Mouse (Mus musculus) forebrain, embryonic 13.5 days (tissue): ENCODE data around the gene Bcam. TPM values are rescaled to one million over a fixed set of nuclear protein-coding genes. Genes with fewer than 3 reads are reported as not detected.

Experiments used
- ATAC-seq: fragments of 200-750 bp; cut with Nextera tagmentation; 2 replicates; pipeline ENCODE4 v1.8.0; 2017
- H3K27ac ChIP-seq: fragments of 300-500 bp; sonication (generic); 2 replicates; pipeline ENCODE4 v1.5.1; 2015; ENCODE audit warnings: inconsistent platforms, mild to moderate bottlenecking, moderate library complexity
- H3K27me3 ChIP-seq: fragments of 300-500 bp; sonication (generic); 2 replicates; pipeline ENCODE4 v1.6.1; 2015; ENCODE audit warnings: mild to moderate bottlenecking, inconsistent platforms
- H3K36me3 ChIP-seq: fragments of 300-500 bp; sonication (generic); 2 replicates; pipeline ENCODE4 v1.6.1; 2015; ENCODE audit warnings: mild to moderate bottlenecking, inconsistent platforms; ENCODE audit not compliant: poor library complexity, severe bottlenecking
- H3K4me1 ChIP-seq: fragments of 300-500 bp; sonication (generic); 2 replicates; pipeline ENCODE4 v1.6.1; 2015; ENCODE audit warnings: inconsistent platforms
- H3K4me2 ChIP-seq: fragments of 300-500 bp; sonication (generic); 2 replicates; pipeline ENCODE4 v1.6.1; 2015; ENCODE audit warnings: inconsistent platforms, mild to moderate bottlenecking, moderate library complexity
- H3K4me3 ChIP-seq: fragments of 300-500 bp; sonication (generic); 2 replicates; pipeline ENCODE4 v1.5.1; 2015; ENCODE audit warnings: mild to moderate bottlenecking, inconsistent platforms
- H3K9ac ChIP-seq: fragments of 300-500 bp; sonication (generic); 2 replicates; pipeline ENCODE4 v1.6.1; 2015; ENCODE audit warnings: mild to moderate bottlenecking, inconsistent platforms
- H3K9me3 ChIP-seq: fragments of 300-500 bp; sonication (generic); replicated peaks from 2 replicates; pipeline ENCODE4 v1.6.1; 2016; ENCODE audit warnings: inconsistent platforms
- WGBS: fragments of 180-500 bp; shearing (Covaris S2); methylation state at CpG from one replicate; pipeline ENCODE4 v1.1.7; 2015; 5-methylcytosine and 5-hydroxymethylcytosine counted together
- polyA plus RNA-seq: library from polyadenylated mRNA; unstranded; fragments of >200 nt; fragmentation: Nextera tagmentation; extraction: Ambion mirVana; gene quantifications from 2 replicates; pipeline ENCODE4 v1.2.1, GENCODE M21; 2015

Gene Bcam
- polyA plus RNA-seq, 1 experiment from 2014 or later: 4.4 TPM

DNA sequence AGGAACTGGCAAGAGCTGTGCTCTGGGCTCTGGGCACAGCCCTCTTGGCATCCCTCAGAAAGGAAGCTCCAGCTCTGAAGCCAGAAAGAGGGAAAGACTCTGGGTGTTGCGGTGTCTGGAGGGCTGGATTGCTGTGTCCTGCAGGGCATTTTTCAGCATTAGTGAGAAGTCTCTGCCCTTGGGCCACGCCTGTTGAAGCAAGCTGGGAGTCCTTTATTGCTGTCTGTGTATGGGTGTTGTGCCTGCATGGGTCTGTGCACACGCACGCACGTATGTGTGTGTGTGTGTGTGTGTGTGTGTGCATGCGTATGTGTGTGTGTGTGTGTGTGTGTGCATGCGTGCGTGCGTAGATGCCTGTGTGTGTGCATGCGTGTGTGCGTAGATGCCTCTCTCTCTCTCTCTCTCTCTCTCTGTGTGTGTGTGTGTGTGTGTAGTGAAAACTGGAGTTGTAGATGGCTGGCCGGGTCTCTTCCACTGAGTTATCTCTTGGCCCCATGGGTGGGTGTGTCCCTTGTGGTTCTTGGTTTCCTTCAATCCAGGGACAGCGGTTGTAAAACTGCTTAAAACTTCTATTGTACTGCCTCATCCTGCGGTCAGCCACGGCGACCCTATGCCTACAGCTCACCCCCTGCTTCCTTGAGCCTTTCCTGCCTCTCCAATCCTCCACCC, 34.3 kb downstream of the Bcam start:
- no peak overlapping the region for H3K4me2 ChIP-seq
- no peak overlapping the region for H3K27ac ChIP-seq
- H3K4me1 ChIP-seq: no peaks in the 10 kb centered on the region
- no peak overlapping the region for H3K9ac ChIP-seq
- no peaks in the 10 kb centered on the region for H3K27me3 ChIP-seq
- H3K36me3 ChIP-seq: peaks cover 69% of the 10 kb centered on the region
- H3K9me3 ChIP-seq: no peaks in the 10 kb centered on the region
- H3K4me3 ChIP-seq: no peak overlapping the region
- ATAC-seq: no peak
- WGBS: 95% methylated on average over 16 of the region's 16 CpGs

DNA sequence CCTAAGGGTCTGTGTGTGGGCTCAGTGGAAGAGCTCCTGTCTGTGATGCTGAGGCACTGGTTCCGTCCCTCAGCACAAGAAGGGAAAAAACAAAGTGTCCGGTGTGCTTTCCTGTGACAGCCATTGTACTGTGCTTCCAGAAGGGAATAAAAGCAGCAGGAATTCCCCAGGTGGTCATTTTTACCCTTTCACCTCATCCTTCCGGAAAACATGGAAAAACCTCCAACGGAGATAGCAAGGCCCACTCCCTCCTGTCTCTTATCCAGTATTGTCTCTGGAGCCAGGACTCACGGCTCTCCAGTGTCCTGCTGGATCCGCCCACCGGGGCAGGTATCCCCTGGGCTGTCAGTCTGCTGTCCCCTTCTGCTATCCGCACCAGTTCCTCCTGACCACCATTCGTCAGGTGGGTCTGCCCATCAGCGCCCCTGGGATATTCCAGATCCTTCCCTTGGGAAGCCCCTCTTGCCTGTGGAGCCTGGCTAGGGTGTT, 36.6 kb downstream of the Bcam start:
- Histone ChIP-seq H3K9ac (no peak overlapping the region), H3K36me3 (peaks cover 79% of the 10 kb centered on the region), H3K9me3 (no peaks in the 10 kb centered on the region), H3K27me3 (no peaks in the 10 kb centered on the region), H3K4me2 (no peak overlapping the region), H3K27ac (no peak overlapping the region), H3K4me3 (no peak overlapping the region), H3K4me1 (no peaks in the 10 kb centered on the region)
- WGBS: 85% methylated on average over 10 of the region's 10 CpGs
- ATAC-seq: no peak

DNA sequence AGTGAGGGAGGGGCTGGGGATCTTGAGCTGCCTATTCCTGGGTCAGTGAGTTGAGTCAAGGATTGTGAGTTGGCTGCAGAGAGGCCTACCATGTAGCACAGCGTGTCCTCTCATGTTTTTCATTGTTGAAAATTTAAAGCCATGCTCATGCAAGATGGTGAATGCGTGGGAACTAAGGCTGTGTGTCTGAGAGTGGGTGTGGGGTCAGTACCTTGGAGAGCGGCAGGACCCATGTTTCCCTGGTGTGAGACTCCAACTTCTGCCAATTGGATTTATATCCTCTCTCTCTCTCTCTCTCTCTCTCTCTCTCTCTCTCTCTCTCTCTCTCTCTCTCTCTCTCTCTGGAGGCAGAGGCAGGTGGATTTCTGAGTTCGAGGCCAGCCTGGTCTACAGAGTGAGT, 44.3 kb downstream of the Bcam start:
- Histone ChIP-seq H3K9ac (no peak overlapping the region), H3K4me2 (no peak overlapping the region), H3K27me3 (no peaks in the 10 kb centered on the region), H3K27ac (no peak overlapping the region), H3K4me3 (no peak overlapping the region), H3K4me1 (no peaks in the 10 kb centered on the region), H3K9me3 (peaks cover 3% of the 10 kb centered on the region; the same call in 1 of the 2 replicates), H3K36me3 (peaks cover 97% of the 10 kb centered on the region)
- 91% methylated on average over 4 of the region's 4 CpGs for WGBS
- ATAC-seq: no peak

DNA sequence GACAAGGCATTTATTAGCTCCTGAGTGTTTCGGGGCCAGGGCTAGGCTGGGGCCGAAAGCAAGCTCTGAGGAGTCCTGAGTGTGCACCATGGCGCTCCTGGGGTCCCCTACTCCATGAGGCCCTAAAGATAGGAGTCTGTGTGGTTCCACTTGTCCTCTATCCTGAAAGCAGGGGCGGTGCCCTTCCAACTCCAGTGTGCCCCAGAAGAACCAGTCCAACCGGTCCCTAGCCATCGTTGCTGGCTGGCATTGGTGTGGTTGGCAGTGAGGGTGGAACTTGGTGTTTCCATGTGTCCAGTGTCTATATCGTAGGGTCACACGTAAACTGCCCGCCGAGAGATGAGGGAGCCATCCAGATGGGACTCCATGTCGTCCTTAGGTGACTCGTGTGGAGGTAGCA, 46.6 kb downstream of the Bcam start:
- WGBS: 96% methylated on average over 12 of the region's 12 CpGs
- peaks cover 95% of the 10 kb centered on the region for H3K36me3 ChIP-seq

DNA sequence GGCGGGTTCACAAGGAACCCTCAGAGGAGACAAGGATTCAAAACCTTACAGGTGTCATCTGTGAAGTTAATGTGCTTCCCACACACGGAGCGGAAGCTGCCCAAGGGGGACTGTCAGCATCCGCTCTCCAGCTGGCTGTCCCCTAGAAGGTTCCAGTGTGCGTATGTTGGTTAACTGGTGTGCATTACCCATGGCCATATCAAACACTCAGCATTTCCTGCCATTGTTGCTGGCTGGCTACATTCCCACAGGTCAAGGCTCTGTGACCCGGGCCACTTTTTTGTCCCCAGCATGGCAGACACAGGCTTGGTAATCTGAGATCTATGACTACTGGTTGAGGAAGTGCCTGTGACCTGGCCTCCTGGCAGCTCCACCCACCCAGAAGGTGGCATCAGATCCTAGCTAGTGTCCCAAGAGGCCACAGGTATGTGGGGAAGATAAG, 48.0 kb downstream of the Bcam start:
- peaks cover 83% of the 10 kb centered on the region for H3K36me3 ChIP-seq
- ATAC-seq: no peak
- H3K27ac ChIP-seq: no peak overlapping the region
- no peak overlapping the region for H3K4me2 ChIP-seq
- no peak overlapping the region for H3K4me3 ChIP-seq
- H3K9ac ChIP-seq: no peak overlapping the region
- H3K27me3 ChIP-seq: no peaks in the 10 kb centered on the region
- 94% methylated on average over 6 of the region's 6 CpGs for WGBS
- peaks cover 9% of the 10 kb centered on the region; the same call in 1 of the 2 replicates for H3K9me3 ChIP-seq
- H3K4me1 ChIP-seq: no peaks in the 10 kb centered on the region

More for the DNA sequence above, 46.6 kb downstream of the Bcam start:
- peaks cover 9% of the 10 kb centered on the region; the same call in 1 of the 2 replicates for H3K9me3 ChIP-seq
- H3K27ac ChIP-seq: no peak overlapping the region
- no peaks in the 10 kb centered on the region for H3K4me1 ChIP-seq
- H3K9ac ChIP-seq: no peak overlapping the region
- no peaks in the 10 kb centered on the region for H3K27me3 ChIP-seq
- no peak overlapping the region for H3K4me2 ChIP-seq
- no peak overlapping the region for H3K4me3 ChIP-seq
- no peak for ATAC-seq

DNA sequence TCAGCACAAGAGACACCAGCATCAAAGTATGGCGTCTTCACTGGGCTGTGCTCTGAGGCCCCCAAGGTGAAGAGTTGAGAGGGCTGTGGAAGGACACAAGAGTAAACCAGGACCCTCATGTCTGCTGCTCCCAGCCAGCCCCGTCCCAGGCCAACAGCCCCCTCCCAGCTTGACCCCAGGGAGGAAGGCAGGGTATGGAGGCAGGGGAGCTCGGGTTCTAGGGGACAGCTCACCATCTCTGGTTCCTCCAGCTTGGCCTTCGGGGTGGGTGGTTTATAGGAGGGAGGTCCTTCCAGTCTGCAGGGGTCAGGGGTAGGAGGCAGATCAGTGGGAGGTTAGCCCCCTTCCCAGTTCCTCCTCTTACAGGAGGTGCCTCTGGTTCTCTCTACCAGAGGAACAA, 51.6 kb downstream of the Bcam start:
- H3K4me2 ChIP-seq: no peak overlapping the region
- H3K36me3 ChIP-seq: peaks cover 53% of the 10 kb centered on the region
- no peak overlapping the region for H3K9ac ChIP-seq

DNA sequence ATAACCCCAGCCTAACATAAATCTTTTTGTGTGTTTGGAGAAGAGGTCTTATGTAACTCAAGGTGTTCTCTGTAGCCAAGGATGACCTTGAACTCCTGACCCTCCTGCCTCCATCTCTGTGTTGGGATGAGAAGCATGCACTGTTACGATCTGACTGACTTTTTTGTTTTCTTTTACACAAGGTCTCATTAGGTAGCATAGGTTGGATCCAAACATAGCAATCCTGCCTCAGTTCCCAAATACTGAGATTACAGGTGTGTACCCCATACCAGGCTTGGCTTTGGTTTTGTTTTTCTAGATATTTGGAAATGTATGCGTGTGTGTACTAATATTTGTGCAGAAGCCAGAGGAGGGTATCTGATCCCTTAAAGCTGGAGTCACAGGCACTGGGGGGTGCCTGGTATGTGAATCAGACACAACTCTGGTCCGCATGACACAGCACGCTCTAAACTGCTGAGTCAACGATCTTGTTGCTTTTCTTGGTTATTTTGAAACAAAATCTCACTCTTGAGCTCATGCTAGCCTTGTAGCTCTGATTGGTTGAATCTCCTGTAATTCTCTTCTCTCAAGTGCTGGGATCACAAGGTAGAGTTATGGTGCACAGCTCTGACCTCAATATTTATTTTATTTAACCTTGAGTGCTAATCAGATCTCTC, 52.4 kb downstream of the Bcam start:
- no peak for ATAC-seq
- Histone ChIP-seq H3K4me3 (no peak overlapping the region), H3K4me2 (no peak overlapping the region), H3K4me1 (peaks cover 22% of the 10 kb centered on the region), H3K9me3 (peaks cover 9% of the 10 kb centered on the region; the same call in 1 of the 2 replicates), H3K9ac (no peak overlapping the region), H3K36me3 (peaks cover 50% of the 10 kb centered on the region), H3K27me3 (no peaks in the 10 kb centered on the region), H3K27ac (no peak overlapping the region)
- WGBS: 94% methylated on average over 5 of the region's 5 CpGs

More for the DNA sequence above, 51.6 kb downstream of the Bcam start:
- Histone ChIP-seq H3K4me3 (no peak overlapping the region), H3K4me1 (peaks cover 14% of the 10 kb centered on the region), H3K27me3 (no peaks in the 10 kb centered on the region), H3K9me3 (peaks cover 9% of the 10 kb centered on the region; the same call in 1 of the 2 replicates), H3K27ac (no peak overlapping the region)
- ATAC-seq: no peak
- 93% methylated on average over 4 of the region's 4 CpGs for whole genome bisulfite sequencing

DNA sequence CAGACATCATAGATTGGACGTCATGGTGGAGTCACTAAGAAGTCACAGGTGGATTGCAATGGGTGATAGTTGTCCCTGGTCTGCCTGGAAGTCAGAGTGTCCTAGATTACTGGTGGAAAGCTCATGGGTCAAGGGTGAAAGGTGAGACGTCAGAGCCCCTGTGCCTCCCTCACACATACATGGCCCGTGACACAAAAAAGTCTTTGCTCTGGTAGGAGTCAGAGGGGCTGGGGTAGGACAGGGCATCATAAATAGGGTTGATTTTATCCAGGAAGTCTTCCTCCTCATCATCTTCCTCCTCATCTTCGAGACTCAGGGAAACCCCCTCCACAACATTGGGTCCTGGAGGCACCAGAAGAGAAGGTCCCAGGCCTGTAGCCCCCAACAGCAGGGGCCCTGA, 53.5 kb downstream of the Bcam start:
- Histone ChIP-seq H3K27ac (no peak overlapping the region), H3K27me3 (no peaks in the 10 kb centered on the region), H3K9me3 (peaks cover 9% of the 10 kb centered on the region; the same call in 1 of the 2 replicates), H3K9ac (no peak overlapping the region), H3K4me3 (no peak overlapping the region), H3K4me2 (no peak overlapping the region), H3K4me1 (peaks cover 23% of the 10 kb centered on the region), H3K36me3 (peaks cover 50% of the 10 kb centered on the region)
- no peak for ATAC-seq
- WGBS: 92% methylated on average over 4 of the region's 4 CpGs

DNA sequence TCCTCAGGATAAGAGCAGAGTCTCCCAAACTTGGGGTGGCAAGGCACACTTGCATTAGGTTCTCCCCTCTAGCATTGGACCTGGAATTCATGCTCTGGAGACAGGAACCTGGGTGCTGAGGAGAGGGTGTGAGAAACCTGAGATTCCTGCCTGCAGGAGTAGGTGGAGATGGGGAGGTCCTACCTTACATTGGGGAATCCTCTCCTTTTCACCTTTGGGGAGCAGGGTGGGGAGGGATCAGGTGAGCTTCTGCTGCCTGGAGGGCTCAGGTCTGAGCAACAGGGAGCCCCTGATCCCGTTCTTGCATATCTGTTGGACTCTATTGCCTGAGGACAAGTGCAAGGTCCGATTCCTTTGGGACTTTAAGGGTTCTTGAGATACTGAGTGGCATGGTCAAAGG, 54.0 kb downstream of the Bcam start:
- Histone ChIP-seq H3K9ac (no peak overlapping the region; the same call in 1 of the 2 replicates), H3K27ac (peak overlapping the region; percentile 90), H3K4me1 (peaks cover 23% of the 10 kb centered on the region), H3K27me3 (no peaks in the 10 kb centered on the region), H3K9me3 (peaks cover 9% of the 10 kb centered on the region; the same call in 1 of the 2 replicates), H3K4me2 (peak overlapping the region; percentile 63), H3K4me3 (no peak overlapping the region), H3K36me3 (peaks cover 52% of the 10 kb centered on the region)
- WGBS: 89% methylated on average over 2 of the region's 2 CpGs
- ATAC-seq: no peak

DNA sequence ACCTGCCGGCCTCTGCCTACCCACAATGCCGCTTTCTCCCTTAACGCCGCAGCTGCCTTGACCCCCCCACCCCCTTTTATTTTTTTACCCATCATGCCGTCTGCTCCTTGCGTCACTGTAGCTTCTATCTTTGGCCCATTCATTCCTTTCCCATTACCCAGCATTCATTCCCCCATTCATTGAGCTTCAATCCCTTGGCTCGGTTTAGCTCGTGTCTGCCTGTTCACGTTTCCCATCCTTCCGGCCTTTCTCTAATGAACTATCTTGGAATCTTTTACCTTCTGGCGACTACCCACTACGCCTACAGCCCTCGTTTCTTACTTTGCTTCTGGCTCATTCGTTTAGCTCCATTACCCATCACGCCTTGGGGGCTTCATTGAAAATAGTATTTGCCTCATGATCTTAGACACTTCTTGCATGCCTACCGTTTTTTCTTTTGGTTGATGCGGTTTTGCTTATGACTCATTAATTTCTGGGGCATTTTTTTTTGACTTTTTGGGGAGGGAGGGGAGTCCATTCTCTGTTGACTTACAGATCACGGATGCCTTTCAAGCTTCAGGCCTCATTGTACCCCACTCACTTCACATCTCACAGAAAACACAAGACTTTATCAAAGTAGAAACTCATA, 54.6 kb downstream of the Bcam start:
- Histone ChIP-seq H3K4me2 (peak overlapping the region; percentile 63), H3K9me3 (0 out of 2 replicates have a peak, but pooled peaks cover 2% of the 10 kb centered on the region), H3K36me3 (peaks cover 52% of the 10 kb centered on the region), H3K27ac (peak overlapping the region; percentile 90), H3K27me3 (no peaks in the 10 kb centered on the region), H3K4me1 (peaks cover 23% of the 10 kb centered on the region), H3K9ac (peak overlapping the region; percentile 53), H3K4me3 (peak overlapping the region; percentile 37)
- WGBS: 6% methylated on average over 18 of the region's 18 CpGs
- no peak for ATAC-seq

DNA sequence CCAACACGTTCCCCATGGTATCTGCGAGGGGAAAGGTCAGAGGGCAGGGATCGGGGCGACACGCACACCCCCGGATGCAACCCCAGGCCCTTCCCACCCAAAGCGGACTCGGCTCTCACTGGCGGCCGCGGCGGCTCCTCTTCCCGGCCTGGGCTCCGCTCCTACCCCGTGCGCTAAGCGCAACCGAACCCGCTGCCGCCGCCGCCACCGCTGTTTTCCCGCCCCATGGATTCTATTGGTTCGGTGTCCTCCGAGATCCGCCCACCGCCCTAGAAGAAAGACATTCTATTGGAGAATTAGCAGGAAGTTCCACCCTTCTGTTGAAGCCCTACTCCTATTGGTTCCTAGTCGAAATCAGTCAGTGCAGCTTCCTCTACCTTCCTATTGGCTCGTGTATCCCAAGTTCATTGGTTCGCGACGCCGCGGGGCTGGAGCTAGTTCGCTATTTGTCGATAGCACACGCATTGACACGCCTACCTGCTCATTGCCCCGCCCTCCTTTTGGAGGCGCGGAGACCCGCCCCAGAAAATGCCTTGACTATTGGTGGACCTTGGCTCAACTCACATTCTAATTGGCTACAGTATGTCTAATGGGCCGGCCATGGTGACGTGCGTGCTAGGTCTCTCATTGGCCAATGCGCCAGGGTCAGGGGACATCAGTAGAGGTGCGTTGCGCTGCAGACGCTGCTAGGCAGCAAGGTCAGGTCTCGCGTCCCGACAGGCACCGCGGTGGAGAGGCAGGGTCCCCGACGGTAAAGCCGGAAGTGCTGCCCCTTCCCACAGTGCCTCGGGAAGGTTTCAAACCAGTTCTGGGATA, 55.4 kb downstream of the Bcam start, which contains the start of gene Tomm40:
Gene Tomm40, minus strand, starts transcription at position 200 of the 816 bp plus-strand sequence.
- H3K4me2 ChIP-seq: peak within 1 kb of the TSS; percentile 98
- ATAC-seq: peak; percentile 98
- peak within 1 kb of the TSS; percentile 90 for H3K27ac ChIP-seq
- peak within 1 kb of the TSS; percentile 95 for H3K9ac ChIP-seq
- no peaks in the 10 kb centered on the region for H3K9me3 ChIP-seq
- H3K36me3 ChIP-seq: peaks cover 50% of the 10 kb centered on the region
- H3K27me3 ChIP-seq: no peaks in the 10 kb centered on the region
- H3K4me3 ChIP-seq: peak within 1 kb of the TSS; percentile 100
- peaks cover 23% of the 10 kb centered on the region for H3K4me1 ChIP-seq
- WGBS: under 1% methylated on average over 56 of the region's 59 CpGs
